Mouse (Mus musculus): Measurements from ENCODE around the gene Bag3. TPM values are rescaled to one million over a fixed set of nuclear protein-coding genes. Genes with fewer than 3 reads are reported as not detected.

The Bag3 gene
- polyA plus RNA-seq, 1 experiment: 9.4 TPM

- Histone ChIP-seq H3K4me1 (ENCODE audit: control insufficient read depth) (peaks cover 12% of the 10 kb centered on the region), H3K27me3 (ENCODE audit: control insufficient read depth) (no peaks in the 10 kb centered on the region), H3K4me3 (replicated peaks) (no peak overlapping the region), H3K36me3 (ENCODE audit: control insufficient read depth) (peaks cover 55% of the 10 kb centered on the region), H3K9me3 (ENCODE audit: control insufficient read depth, low read length) (no peaks in the 10 kb centered on the region)
- TF ChIP-seq GATA1 (IDR thresholded peaks at IDR 0.05; ENCODE audit: low read length): no peak
- no peak for TF ChIP-seq TAL1 (IDR thresholded peaks at IDR 0.05; ENCODE audit: low read length)
Observed at GRCm38 (mm10) chr7:128541186-128541585, 17.8 kb downstream of the Bag3 start.

- Histone ChIP-seq H3K4me1 (ENCODE audit: control insufficient read depth) (peaks cover 8% of the 10 kb centered on the region), H3K27me3 (ENCODE audit: control insufficient read depth) (no peaks in the 10 kb centered on the region), H3K36me3 (ENCODE audit: control insufficient read depth) (peaks cover 60% of the 10 kb centered on the region), H3K4me3 (replicated peaks) (no peak overlapping the region), H3K9me3 (ENCODE audit: control insufficient read depth, low read length) (no peaks in the 10 kb centered on the region)
- TF ChIP-seq GATA1 (IDR thresholded peaks at IDR 0.05; ENCODE audit: low read length) (no peak), TAL1 (IDR thresholded peaks at IDR 0.05; ENCODE audit: low read length) (no peak)
Observed at GRCm38 (mm10) chr7:128541771-128542170, 18.4 kb downstream of the Bag3 start.

- Histone ChIP-seq H3K4me3 (replicated peaks) (no peak overlapping the region), H3K36me3 (ENCODE audit: control insufficient read depth) (peaks cover 65% of the 10 kb centered on the region), H3K27me3 (ENCODE audit: control insufficient read depth) (no peaks in the 10 kb centered on the region), H3K4me1 (ENCODE audit: control insufficient read depth) (peaks cover 7% of the 10 kb centered on the region), H3K9me3 (ENCODE audit: control insufficient read depth, low read length) (no peaks in the 10 kb centered on the region)
- TF ChIP-seq GATA1 (IDR thresholded peaks at IDR 0.05; ENCODE audit: low read length) (no peak), TAL1 (IDR thresholded peaks at IDR 0.05; ENCODE audit: low read length) (no peak)
Observed at GRCm38 (mm10) chr7:128542488-128542887, 19.1 kb downstream of the Bag3 start.

GRCm38 (mm10) chr7:128543148-128543855 is 19.9 kb downstream of the Bag3 start:
- Histone ChIP-seq H3K4me3 (replicated peaks) (no peak overlapping the region), H3K4me1 (ENCODE audit: control insufficient read depth) (peaks cover 7% of the 10 kb centered on the region), H3K27me3 (ENCODE audit: control insufficient read depth) (no peaks in the 10 kb centered on the region), H3K9me3 (ENCODE audit: control insufficient read depth, low read length) (no peaks in the 10 kb centered on the region), H3K36me3 (ENCODE audit: control insufficient read depth) (peaks cover 73% of the 10 kb centered on the region)
- TF ChIP-seq GATA1 (IDR thresholded peaks at IDR 0.05; ENCODE audit: low read length) (no peak), TAL1 (IDR thresholded peaks at IDR 0.05; ENCODE audit: low read length) (no peak)

GRCm38 (mm10) chr7:128543961-128544360 is 20.5 kb downstream of the Bag3 start:
- no peaks in the 10 kb centered on the region for H3K9me3 ChIP-seq (ENCODE audit: control insufficient read depth, low read length)
- H3K4me1 ChIP-seq (ENCODE audit: control insufficient read depth): peaks cover 7% of the 10 kb centered on the region
- TF ChIP-seq TAL1 (IDR thresholded peaks at IDR 0.05; ENCODE audit: low read length): no peak
- TF ChIP-seq GATA1 (IDR thresholded peaks at IDR 0.05; ENCODE audit: low read length): no peak
- no peak overlapping the region for H3K4me3 ChIP-seq (replicated peaks)
- H3K36me3 ChIP-seq (ENCODE audit: control insufficient read depth): peaks cover 75% of the 10 kb centered on the region
- no peaks in the 10 kb centered on the region for H3K27me3 ChIP-seq (ENCODE audit: control insufficient read depth)

GRCm38 (mm10) chr7:128544566-128545262 is 21.3 kb downstream of the Bag3 start:
- Histone ChIP-seq H3K4me1 (ENCODE audit: control insufficient read depth) (peaks cover 7% of the 10 kb centered on the region), H3K27me3 (ENCODE audit: control insufficient read depth) (no peaks in the 10 kb centered on the region), H3K4me3 (replicated peaks) (no peak overlapping the region), H3K9me3 (ENCODE audit: control insufficient read depth, low read length) (no peaks in the 10 kb centered on the region), H3K36me3 (ENCODE audit: control insufficient read depth) (peaks cover 75% of the 10 kb centered on the region)
- TF ChIP-seq TAL1 (IDR thresholded peaks at IDR 0.05; ENCODE audit: low read length): no peak
- no peak for TF ChIP-seq GATA1 (IDR thresholded peaks at IDR 0.05; ENCODE audit: low read length)

GRCm38 (mm10) chr7:128546031-128546430 is 22.6 kb downstream of the Bag3 start:
- Histone ChIP-seq H3K27me3 (ENCODE audit: control insufficient read depth) (no peaks in the 10 kb centered on the region), H3K4me3 (replicated peaks) (no peak overlapping the region), H3K36me3 (ENCODE audit: control insufficient read depth) (peaks cover 63% of the 10 kb centered on the region), H3K4me1 (ENCODE audit: control insufficient read depth) (peaks cover 7% of the 10 kb centered on the region), H3K9me3 (ENCODE audit: control insufficient read depth, low read length) (no peaks in the 10 kb centered on the region)
- no peak for TF ChIP-seq TAL1 (IDR thresholded peaks at IDR 0.05; ENCODE audit: low read length)
- TF ChIP-seq GATA1 (IDR thresholded peaks at IDR 0.05; ENCODE audit: low read length): no peak

GRCm38 (mm10) chr7:128549137-128549536 is 25.7 kb downstream of the Bag3 start:
- TF ChIP-seq TAL1 (IDR thresholded peaks at IDR 0.05; ENCODE audit: low read length): no peak
- TF ChIP-seq GATA1 (IDR thresholded peaks at IDR 0.05; ENCODE audit: low read length): no peak
- H3K9me3 ChIP-seq (ENCODE audit: control insufficient read depth, low read length): no peaks in the 10 kb centered on the region
- no peaks in the 10 kb centered on the region for H3K27me3 ChIP-seq (ENCODE audit: control insufficient read depth)
- H3K4me1 ChIP-seq (ENCODE audit: control insufficient read depth): no peaks in the 10 kb centered on the region
- H3K4me3 ChIP-seq (replicated peaks): no peak overlapping the region
- H3K36me3 ChIP-seq (ENCODE audit: control insufficient read depth): peaks cover 35% of the 10 kb centered on the region

GRCm38 (mm10) chr7:128550328-128551086 is 27.1 kb downstream of the Bag3 start:
- no peak overlapping the region for H3K4me3 ChIP-seq (replicated peaks)
- no peaks in the 10 kb centered on the region for H3K9me3 ChIP-seq (ENCODE audit: control insufficient read depth, low read length)
- H3K4me1 ChIP-seq (ENCODE audit: control insufficient read depth): no peaks in the 10 kb centered on the region
- H3K36me3 ChIP-seq (ENCODE audit: control insufficient read depth): peaks cover 27% of the 10 kb centered on the region
- H3K27me3 ChIP-seq (ENCODE audit: control insufficient read depth): no peaks in the 10 kb centered on the region
- TF ChIP-seq TAL1 (IDR thresholded peaks at IDR 0.05; ENCODE audit: low read length) (no peak), GATA1 (IDR thresholded peaks at IDR 0.05; ENCODE audit: low read length) (no peak)
